Mouse (Mus musculus) hindbrain, embryonic 11.5 days (tissue): ENCODE measurements around the gene Ksr1. TPM values are rescaled to one million over a fixed set of nuclear protein-coding genes. Genes with fewer than 3 reads are reported as not detected.

Experiments
- ATAC-seq: fragments of 200-750 bp; cut with Nextera tagmentation; 2 replicates; pipeline ENCODE4 v1.8.0; 2017; ENCODE audit warnings: mild to moderate bottlenecking, moderate TSS enrichment, moderate library complexity; ENCODE audit not compliant: low FRiP score
- DNase-seq: peaks from one replicate; pipeline ENCODE4 v3.0.0-alpha.2; 2015; ENCODE audit warnings: low spot score
- H3K27ac ChIP-seq: fragments of 300-500 bp; sonication (generic); 2 replicates; pipeline ENCODE4 v1.5.1; 2014; ENCODE audit warnings: mild to moderate bottlenecking, low read depth, low read length
- H3K27me3 ChIP-seq: fragments of 300-500 bp; sonication (generic); 2 replicates; pipeline ENCODE4 v1.6.1; 2014; ENCODE audit warnings: mild to moderate bottlenecking, low read length, moderate library complexity, mixed read lengths; ENCODE audit not compliant: control insufficient read depth, insufficient read depth
- H3K36me3 ChIP-seq: fragments of 300-500 bp; sonication (generic); 2 replicates; pipeline ENCODE4 v1.6.1; 2014; ENCODE audit warnings: mild to moderate bottlenecking, low read length, moderate library complexity, mixed read lengths; ENCODE audit not compliant: control insufficient read depth, insufficient read depth
- H3K4me1 ChIP-seq: fragments of 300-500 bp; sonication (generic); replicated peaks from 2 replicates; pipeline ENCODE4 v1.6.1; 2014; ENCODE audit warnings: low read length, mixed read lengths; ENCODE audit not compliant: control insufficient read depth, insufficient read depth
- H3K4me2 ChIP-seq: fragments of 300-500 bp; sonication (generic); replicated peaks from 2 replicates; pipeline ENCODE4 v1.6.1; 2014; ENCODE audit warnings: mild to moderate bottlenecking, low read depth, low read length
- H3K4me3 ChIP-seq: fragments of 300-500 bp; sonication (generic); 2 replicates; pipeline ENCODE4 v1.5.1; 2014; ENCODE audit warnings: low read depth, low read length
- H3K9ac ChIP-seq: fragments of 300-500 bp; sonication (generic); 2 replicates; pipeline ENCODE4 v1.6.1; 2014; ENCODE audit warnings: low read depth, low read length
- H3K9me3 ChIP-seq: fragments of 300-500 bp; sonication (generic); 2 replicates; pipeline ENCODE4 v1.6.1; 2016; ENCODE audit warnings: low read length; ENCODE audit not compliant: control insufficient read depth
- WGBS: fragments of 180-500 bp; shearing (Covaris S2); extraction: QIAGEN DNeasy Blood & Tissue Kit; methylation state at CpG from one replicate; pipeline ENCODE4 v1.1.7; 2014; 5-methylcytosine and 5-hydroxymethylcytosine counted together
- polyA plus RNA-seq: library from polyadenylated mRNA; unstranded; fragments of >200 nt; fragmentation: Nextera tagmentation; extraction: Ambion mirVana; gene quantifications from 2 replicates; pipeline ENCODE4 v1.2.1, GENCODE M21; 2014

Gene Ksr1
- polyA plus RNA-seq, 1 experiment from 2014 or later = 3.9 TPM

GRCm38 (mm10) chr11:79135105-79135503, 11.1 kb downstream of the Ksr1 start:
- 92% methylated on average over 13 of the region's 13 CpGs for WGBS
- Histone ChIP-seq H3K4me3 (no peak overlapping the region), H3K27ac (no peak overlapping the region), H3K9me3 (no peaks in the 10 kb centered on the region), H3K36me3 (no peaks in the 10 kb centered on the region), H3K9ac (no peak overlapping the region), H3K27me3 (no peaks in the 10 kb centered on the region), H3K4me2 (no peak overlapping the region), H3K4me1 (peaks cover 3% of the 10 kb centered on the region; the same call in 1 of the 2 replicates)
- DNase-seq (no peak), ATAC-seq (no peak)

- no peak overlapping the region for H3K4me3 ChIP-seq
- no peaks in the 10 kb centered on the region for H3K36me3 ChIP-seq
- DNase-seq (no peak), ATAC-seq (no peak)
- H3K27ac ChIP-seq = no peak overlapping the region
- WGBS = 86% methylated on average over 13 of the region's 13 CpGs
- no peak overlapping the region for H3K9ac ChIP-seq
- no peaks in the 10 kb centered on the region for H3K27me3 ChIP-seq
- H3K9me3 ChIP-seq = no peaks in the 10 kb centered on the region
- no peak overlapping the region for H3K4me2 ChIP-seq
- peaks cover 3% of the 10 kb centered on the region; the same call in 1 of the 2 replicates for H3K4me1 ChIP-seq
Observed at GRCm38 (mm10) chr11:79134416-79135104, 11.6 kb downstream of the Ksr1 start.

GRCm38 (mm10) chr11:79133961-79134360, 12.2 kb downstream of the Ksr1 start:
- H3K27me3 ChIP-seq = no peaks in the 10 kb centered on the region
- H3K4me3 ChIP-seq = no peak overlapping the region
- H3K9me3 ChIP-seq = no peaks in the 10 kb centered on the region
- H3K4me1 ChIP-seq = peaks cover 3% of the 10 kb centered on the region; the same call in 1 of the 2 replicates
- no peak overlapping the region for H3K27ac ChIP-seq
- no peak for ATAC-seq
- H3K4me2 ChIP-seq = no peak overlapping the region
- no peak overlapping the region for H3K9ac ChIP-seq
- no peak for DNase-seq
- 82% methylated on average over 9 of the region's 9 CpGs for WGBS
- no peaks in the 10 kb centered on the region for H3K36me3 ChIP-seq

GRCm38 (mm10) chr11:79133051-79133450, 13.2 kb downstream of the Ksr1 start:
- H3K9ac ChIP-seq = no peak overlapping the region
- no peaks in the 10 kb centered on the region for H3K9me3 ChIP-seq
- H3K27ac ChIP-seq = no peak overlapping the region
- H3K36me3 ChIP-seq = no peaks in the 10 kb centered on the region
- H3K4me2 ChIP-seq = no peak overlapping the region
- no peak for ATAC-seq
- 90% methylated on average over 5 of the region's 5 CpGs for WGBS
- no peak for DNase-seq
- peaks cover 3% of the 10 kb centered on the region; the same call in 1 of the 2 replicates for H3K4me1 ChIP-seq
- no peak overlapping the region for H3K4me3 ChIP-seq
- H3K27me3 ChIP-seq = no peaks in the 10 kb centered on the region

GRCm38 (mm10) chr11:79131949-79132411, 14.2 kb downstream of the Ksr1 start:
- Histone ChIP-seq H3K9ac (no peak overlapping the region), H3K4me3 (no peak overlapping the region), H3K4me2 (no peak overlapping the region), H3K4me1 (peaks cover 3% of the 10 kb centered on the region; the same call in 1 of the 2 replicates), H3K36me3 (no peaks in the 10 kb centered on the region), H3K9me3 (no peaks in the 10 kb centered on the region), H3K27ac (no peak overlapping the region), H3K27me3 (no peaks in the 10 kb centered on the region)
- no peak for DNase-seq
- no peak for ATAC-seq
- 78% methylated on average over 9 of the region's 9 CpGs for WGBS

- H3K27me3 ChIP-seq = no peaks in the 10 kb centered on the region
- H3K9ac ChIP-seq = no peak overlapping the region
- DNase-seq (no peak), ATAC-seq (no peak)
- no peaks in the 10 kb centered on the region for H3K9me3 ChIP-seq
- no peaks in the 10 kb centered on the region for H3K36me3 ChIP-seq
- 83% methylated on average over 13 of the region's 13 CpGs for WGBS
- H3K4me1 ChIP-seq = no peaks in the 10 kb centered on the region
- H3K27ac ChIP-seq = no peak overlapping the region
- no peak overlapping the region for H3K4me2 ChIP-seq
- no peak overlapping the region for H3K4me3 ChIP-seq
Observed at GRCm38 (mm10) chr11:79129388-79130356, 16.5 kb downstream of the Ksr1 start.

- 92% methylated on average over 7 of the region's 7 CpGs for WGBS
- H3K4me1 ChIP-seq = no peaks in the 10 kb centered on the region
Observed at GRCm38 (mm10) chr11:79128233-79128632, 18.0 kb downstream of the Ksr1 start.

GRCm38 (mm10) chr11:79126963-79127362, 19.2 kb downstream of the Ksr1 start:
- ATAC-seq (no peak), DNase-seq (no peak)
- Histone ChIP-seq H3K4me3 (no peak overlapping the region), H3K27ac (no peak overlapping the region), H3K9ac (no peak overlapping the region), H3K36me3 (no peaks in the 10 kb centered on the region), H3K4me1 (no peaks in the 10 kb centered on the region), H3K9me3 (no peaks in the 10 kb centered on the region), H3K27me3 (no peaks in the 10 kb centered on the region), H3K4me2 (no peak overlapping the region)
- 81% methylated on average over 3 of the region's 3 CpGs for WGBS

More at GRCm38 (mm10) chr11:79128233-79128632, 18.0 kb downstream of the Ksr1 start:
- Histone ChIP-seq H3K9ac (no peak overlapping the region), H3K4me2 (no peak overlapping the region), H3K9me3 (no peaks in the 10 kb centered on the region), H3K27ac (no peak overlapping the region), H3K4me3 (no peak overlapping the region), H3K27me3 (no peaks in the 10 kb centered on the region), H3K36me3 (no peaks in the 10 kb centered on the region)
- DNase-seq = no peak
- ATAC-seq = no peak
